Mouse (Mus musculus) pancreas, adult 10 weeks (tissue): ENCODE results near the gene Olfr1367. TPM values are rescaled to one million over a fixed set of nuclear protein-coding genes. Genes with fewer than 3 reads are reported as not detected.

Source experiments
- polyA plus RNA-seq: library from polyadenylated mRNA; stranded (reverse); fragments of 350-450 nt; fragmentation: Illumina TruSeq; extraction: RNeasy Lipid Tissue Mini Kit (QIAGEN cat#74804); gene quantifications from one replicate; pipeline ENCODE4 v1.2.3, GENCODE M21; 2015; ENCODE audit warnings: low read depth, low replicate concordance; ENCODE audit not compliant: insufficient read depth

The Olfr1367 gene
- not detected for polyA plus RNA-seq

GRCm38 (mm10) chr13:21346610-21347009 lies at the start of gene Olfr1367:
TSS of gene Olfr1367 (plus strand) at chr13:21346910.

GRCm38 (mm10) chr13:21311926-21312325 lies 34.8 kb upstream of the Olfr1367 start, which contains the start of gene Gpx6:
TSS of gene Gpx6 (plus strand) at chr13:21312125.

GRCm38 (mm10) chr13:21362621-21363248 lies 16.0 kb downstream of the Olfr1367 start, which contains the start of gene Zscan12:
TSS of gene Zscan12 (plus strand) at chr13:21362820.

Other genes with a start within 250 kb of the Olfr1367 start
- not detected for gene Olfr1369-ps1, start 235.4 kb upstream of the Olfr1367 start, polyA plus RNA-seq
- not detected for gene Olfr263, start 217.3 kb upstream of the Olfr1367 start, polyA plus RNA-seq
- not detected for gene Olfr1368, start 201.0 kb upstream of the Olfr1367 start, polyA plus RNA-seq
- gene Trim27, start 167.5 kb upstream of the Olfr1367 start, polyA plus RNA-seq = 14.8 TPM
- gene Gpx5, start 54.2 kb upstream of the Olfr1367 start, polyA plus RNA-seq = 1.3 TPM
- gene Gpx6, start 34.8 kb upstream of the Olfr1367 start, polyA plus RNA-seq = not detected
- gene Zscan12, start 15.9 kb downstream of the Olfr1367 start, polyA plus RNA-seq = 1.2 TPM
- 19.2 TPM for gene Zkscan3, start 55.8 kb downstream of the Olfr1367 start, polyA plus RNA-seq
- 0.50 TPM for gene Pgbd1, start 94.1 kb downstream of the Olfr1367 start, polyA plus RNA-seq
- 20.8 TPM for gene Zscan26, start 106.8 kb downstream of the Olfr1367 start, polyA plus RNA-seq
- gene Nkapl, start 121.6 kb downstream of the Olfr1367 start, polyA plus RNA-seq = not detected
- gene Zkscan4, start 132.0 kb downstream of the Olfr1367 start, polyA plus RNA-seq = 0.92 TPM
- not detected for gene Gm10065, start 132.5 kb downstream of the Olfr1367 start, polyA plus RNA-seq
- gene AK157302, start 148.3 kb downstream of the Olfr1367 start, polyA plus RNA-seq = not detected
- not detected for gene Gm11273, start 154.5 kb downstream of the Olfr1367 start, polyA plus RNA-seq
- gene Zkscan8, start 184.2 kb downstream of the Olfr1367 start, polyA plus RNA-seq = 2.1 TPM
- gene Olfr1366, start 195.9 kb downstream of the Olfr1367 start, polyA plus RNA-seq = not detected
- not detected for gene Olfr1535, start 213.0 kb downstream of the Olfr1367 start, polyA plus RNA-seq
- not detected for gene Olfr1364, start 234.8 kb downstream of the Olfr1367 start, polyA plus RNA-seq